Mouse (Mus musculus) testis, adult 2 months (tissue): ENCODE data around the gene Fkbpl. TPM values are rescaled to one million over a fixed set of nuclear protein-coding genes. Genes with fewer than 3 reads are reported as not detected.

ENCODE experiments used
- H3K27ac ChIP-seq: fragments of 200-500 bp; 2 replicates; pipeline ENCODE4 v1.5.1; 2012; ENCODE audit warnings: low read depth, low read length; ENCODE audit not compliant: control insufficient read depth, insufficient read depth
- H3K27me3 ChIP-seq: fragments of 200-500 bp; 2 replicates; pipeline ENCODE4 v1.6.1; 2012; ENCODE audit warnings: mild to moderate bottlenecking, low read length, moderate library complexity; ENCODE audit not compliant: control insufficient read depth, insufficient read depth
- H3K36me3 ChIP-seq: fragments of 200-500 bp; 2 replicates; pipeline ENCODE4 v1.6.1; 2012; ENCODE audit warnings: mild to moderate bottlenecking, low read length; ENCODE audit not compliant: control insufficient read depth, insufficient read depth
- H3K4me1 ChIP-seq: fragments of 200-500 bp; 2 replicates; pipeline ENCODE4 v1.6.1; 2012; ENCODE audit warnings: low read length; ENCODE audit not compliant: control insufficient read depth, insufficient read depth
- H3K4me3 ChIP-seq: fragments of 200-500 bp; 2 replicates; pipeline ENCODE4 v1.5.1; 2012; ENCODE audit warnings: low read depth, mild to moderate bottlenecking, low read length, moderate library complexity, mixed read lengths; ENCODE audit not compliant: control insufficient read depth
- CTCF ChIP-seq: fragments of 200-500 bp; IDR thresholded peaks from 2 replicates; pipeline ENCODE4 v1.5.1; 2012; ENCODE audit warnings: low read depth, mild to moderate bottlenecking, inconsistent platforms, low read length, moderate library complexity; ENCODE audit not compliant: control insufficient read depth, insufficient read depth, insufficient replicate concordance
- POLR2A ChIP-seq: fragments of 200-500 bp; IDR thresholded peaks from 2 replicates; pipeline ENCODE4 v1.6.1; 2012; ENCODE audit warnings: low read depth, mild to moderate bottlenecking, inconsistent platforms, low read length, moderate library complexity; ENCODE audit not compliant: control insufficient read depth
- polyA plus RNA-seq: library from polyadenylated mRNA; depleted of rRNA; stranded (reverse); fragments of >200 nt; gene quantifications from 2 replicates; pipeline ENCODE4 v1.2.3, GENCODE M21; 2012

The Fkbpl gene
- polyA plus RNA-seq, 1 experiment, result 156 TPM

DNA sequence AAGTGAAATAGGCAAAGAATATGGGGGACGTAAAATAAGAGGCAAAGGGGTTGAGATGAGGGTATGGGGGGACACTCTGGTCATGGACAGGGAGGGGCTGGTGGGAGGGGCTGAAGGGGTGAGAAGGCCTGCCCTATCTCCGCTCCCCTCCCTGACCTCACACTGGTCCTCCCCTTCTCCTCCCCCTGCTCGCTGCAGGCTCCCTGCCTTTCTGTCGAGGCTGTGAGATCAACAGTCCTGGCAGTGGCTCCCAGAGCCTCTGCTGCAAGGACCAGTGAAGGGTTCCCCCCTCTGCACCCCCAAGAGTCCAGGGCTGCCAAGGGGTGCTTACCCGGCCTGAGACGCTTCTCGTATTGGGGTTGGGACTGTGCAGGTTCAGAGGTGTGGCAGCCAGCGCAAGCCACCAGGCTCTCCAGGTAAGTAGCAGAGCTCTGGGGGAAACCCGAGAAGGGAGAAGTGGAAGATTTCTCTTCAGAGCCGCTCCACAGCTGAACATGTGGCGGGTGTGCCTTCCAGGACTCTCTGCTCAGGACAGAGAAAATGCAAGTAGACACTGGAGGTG, 15.8 kb downstream of the Fkbpl start:
- H3K27ac ChIP-seq, result no peak overlapping the region
- H3K27me3 ChIP-seq, result no peaks in the 10 kb centered on the region
- no peak for TF ChIP-seq POLR2A
- no peak for TF ChIP-seq CTCF
- no peaks in the 10 kb centered on the region for H3K36me3 ChIP-seq
- H3K4me3 ChIP-seq, result no peak overlapping the region
- H3K4me1 ChIP-seq, result no peaks in the 10 kb centered on the region; the same call in 1 of the 2 replicates

DNA sequence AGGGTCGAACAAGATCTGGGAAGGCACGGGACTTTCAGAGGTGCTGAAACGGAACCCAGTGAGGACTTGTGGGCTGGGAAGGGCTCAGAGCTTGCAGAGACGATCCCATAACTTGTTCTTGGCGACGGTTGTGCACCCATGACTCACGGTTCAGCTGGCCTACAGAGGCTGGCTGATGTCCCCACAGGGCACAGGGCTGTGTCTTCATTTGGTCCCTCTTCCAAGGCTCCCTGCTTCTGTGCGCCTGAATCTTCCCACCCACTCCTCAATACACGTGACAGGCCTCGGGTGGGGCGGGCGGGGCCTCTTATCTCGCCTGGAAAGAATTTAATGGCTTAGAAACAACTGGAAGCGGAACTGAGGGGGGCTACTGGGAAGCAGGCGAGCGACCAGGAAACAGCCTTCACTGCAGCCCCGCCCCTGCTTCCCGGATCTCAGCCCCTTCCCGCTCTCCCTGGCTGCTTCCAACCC, 16.6 kb downstream of the Fkbpl start:
- H3K27me3 ChIP-seq, result no peaks in the 10 kb centered on the region
- TF ChIP-seq CTCF, result no peak
- TF ChIP-seq POLR2A, result no peak

DNA sequence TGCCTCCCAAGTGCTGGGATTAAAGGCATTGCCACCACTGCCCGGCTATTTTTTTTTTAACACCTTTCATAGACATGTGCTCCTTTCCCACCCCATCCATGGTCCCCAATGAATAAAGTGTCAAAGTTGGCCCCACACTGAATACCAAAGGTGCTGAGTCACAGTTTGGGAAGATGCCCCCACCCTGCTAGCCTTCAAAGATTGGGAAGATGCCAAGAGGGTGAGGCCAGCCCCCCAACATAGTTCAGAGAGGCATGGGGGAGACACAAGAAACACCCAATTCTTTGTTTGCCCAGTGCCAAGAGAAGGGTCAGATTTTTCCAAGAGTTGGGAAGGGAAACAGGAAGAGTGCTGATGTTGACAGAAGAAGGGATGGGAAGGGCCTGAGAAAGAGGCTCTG, 17.9 kb downstream of the Fkbpl start:
- Histone ChIP-seq H3K4me1 (no peaks in the 10 kb centered on the region; the same call in 1 of the 2 replicates), H3K27me3 (no peaks in the 10 kb centered on the region)
- TF ChIP-seq POLR2A, result no peak
- no peak for TF ChIP-seq CTCF

More for the DNA sequence above, 16.6 kb downstream of the Fkbpl start:
- Histone ChIP-seq H3K36me3 (no peaks in the 10 kb centered on the region), H3K4me3 (no peak overlapping the region), H3K4me1 (no peaks in the 10 kb centered on the region; the same call in 1 of the 2 replicates), H3K27ac (no peak overlapping the region)

DNA sequence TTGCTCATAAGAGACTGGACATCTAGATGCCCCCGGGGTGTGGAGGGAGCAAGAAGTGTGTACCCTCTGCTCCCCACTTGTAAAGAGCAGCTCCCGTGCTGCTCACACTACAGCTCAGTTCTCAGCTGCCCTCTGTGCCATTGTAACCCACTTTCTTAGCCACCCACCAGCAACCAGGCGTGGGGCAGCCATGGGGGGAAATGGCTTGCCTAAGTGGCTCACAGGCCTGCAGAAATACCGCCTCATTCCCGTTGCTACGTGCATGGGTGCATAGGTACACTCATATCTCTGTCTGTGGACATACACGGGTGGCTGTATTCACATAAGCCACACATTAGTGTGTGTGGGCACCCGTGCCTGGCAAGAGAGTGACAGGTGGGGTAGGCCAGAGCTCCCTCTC, 18.4 kb downstream of the Fkbpl start:
- Histone ChIP-seq H3K27me3 (no peaks in the 10 kb centered on the region), H3K4me1 (no peaks in the 10 kb centered on the region; the same call in 1 of the 2 replicates), H3K27ac (no peak overlapping the region), H3K36me3 (no peaks in the 10 kb centered on the region), H3K4me3 (no peak overlapping the region)
- TF ChIP-seq POLR2A (no peak), CTCF (no peak)

More for the DNA sequence above, 17.9 kb downstream of the Fkbpl start:
- Histone ChIP-seq H3K4me3 (no peak overlapping the region), H3K36me3 (no peaks in the 10 kb centered on the region), H3K27ac (no peak overlapping the region)

DNA sequence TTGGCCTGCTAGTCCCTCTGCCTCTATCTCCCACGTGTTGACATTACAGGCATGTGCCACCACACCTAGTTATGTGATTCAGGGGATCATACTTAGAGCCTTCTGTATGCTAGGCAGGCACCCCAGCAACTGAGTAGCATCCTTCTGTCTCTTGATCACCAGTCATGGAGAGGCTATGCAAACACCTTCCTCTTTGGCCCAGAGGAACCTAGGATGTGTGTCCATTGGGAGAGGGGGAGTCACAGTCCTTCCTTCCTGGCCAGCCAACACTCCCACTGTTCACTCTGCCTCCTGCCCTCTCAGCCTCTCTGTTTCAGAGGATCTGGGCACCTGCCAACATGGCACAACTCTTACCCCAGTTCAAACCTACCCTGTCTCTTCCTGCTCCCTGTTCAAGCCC, 19.0 kb downstream of the Fkbpl start:
- Histone ChIP-seq H3K4me3 (no peak overlapping the region), H3K27me3 (no peaks in the 10 kb centered on the region), H3K27ac (no peak overlapping the region), H3K4me1 (no peaks in the 10 kb centered on the region; the same call in 1 of the 2 replicates), H3K36me3 (no peaks in the 10 kb centered on the region)
- TF ChIP-seq CTCF (no peak), POLR2A (no peak)

DNA sequence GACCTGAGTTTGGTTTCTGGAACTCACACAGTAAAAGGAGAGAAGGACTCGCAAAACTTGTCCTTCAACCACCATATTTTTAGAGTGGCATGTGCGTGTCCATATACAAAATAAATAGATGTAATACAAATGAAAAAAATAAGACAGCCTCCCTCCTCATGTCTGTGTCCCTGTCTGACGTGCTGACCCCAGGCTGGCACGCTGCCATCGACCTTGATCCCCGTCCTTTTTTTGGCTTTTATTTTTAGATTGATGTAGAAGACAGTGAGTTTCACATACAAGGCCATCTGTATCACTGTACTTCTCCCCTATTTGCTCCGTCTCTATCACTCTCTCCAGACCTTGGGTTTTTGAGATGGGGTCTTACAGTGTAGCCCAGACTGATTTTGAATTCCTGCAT, 19.9 kb downstream of the Fkbpl start:
- H3K36me3 ChIP-seq, result no peaks in the 10 kb centered on the region
- TF ChIP-seq POLR2A (no peak), CTCF (no peak)
- H3K4me3 ChIP-seq, result no peak overlapping the region
- no peaks in the 10 kb centered on the region; the same call in 1 of the 2 replicates for H3K4me1 ChIP-seq
- no peaks in the 10 kb centered on the region for H3K27me3 ChIP-seq
- H3K27ac ChIP-seq, result no peak overlapping the region

DNA sequence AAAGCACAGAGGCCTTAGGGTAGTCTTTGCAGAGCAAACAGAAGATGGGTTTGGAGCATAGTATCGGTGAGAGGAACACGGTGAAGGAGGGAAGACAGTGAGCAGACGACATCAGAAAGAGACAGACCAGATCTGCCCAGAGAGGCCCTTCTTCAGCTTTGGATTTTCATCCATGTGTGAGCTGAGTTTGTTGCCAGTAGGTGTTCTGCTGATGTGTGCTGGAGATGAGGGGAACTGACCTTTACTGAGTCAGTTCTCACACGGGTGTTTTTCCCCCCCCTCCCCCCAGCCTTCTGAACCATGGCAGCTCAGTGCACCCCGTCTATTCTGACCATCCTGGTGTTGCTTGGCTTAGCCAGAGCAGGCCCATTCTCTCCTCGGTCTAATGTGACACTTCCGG, 25.7 kb downstream of the Fkbpl start, which contains the start of gene Tnxb:
Tnxb (plus strand) TSS at position 301 of the 400 bp plus-strand sequence.
- TF ChIP-seq POLR2A, result no peak
- no peak for TF ChIP-seq CTCF
- Histone ChIP-seq H3K4me3 (no peak within 1 kb of the TSS; the same call in 1 of the 2 replicates), H3K4me1 (peaks cover 18% of the 10 kb centered on the region), H3K36me3 (no peaks in the 10 kb centered on the region), H3K27ac (no peak within 1 kb of the TSS), H3K27me3 (no peaks in the 10 kb centered on the region; the same call in 1 of the 2 replicates)
